Mouse (Mus musculus) spleen, adult 2 months (tissue): Measurements from ENCODE around the gene Cd3eap. TPM values are rescaled to one million over a fixed set of nuclear protein-coding genes. Genes with fewer than 3 reads are reported as not detected.
A peak's percentile ranks its signal among the peaks of the same experiment; 100 is the strongest.

ENCODE experiments used
- DNase-seq, 2 experiments: peaks; one replicate each; pipeline versions ENCODE4 v3.0.0 to v3.0.0-alpha.2; 2012 to 2021; ENCODE audit warnings: low spot score in 2 of 2, low read depth in 1 of 2
- H3K27ac ChIP-seq: fragments of 200-500 bp; 2 replicates; pipeline ENCODE4 v1.5.1; 2012; ENCODE audit warnings: low read length, inconsistent platforms; ENCODE audit not compliant: insufficient read depth
- H3K27me3 ChIP-seq: fragments of 200-500 bp; 2 replicates; pipeline ENCODE4 v1.6.1; 2012; ENCODE audit warnings: mild to moderate bottlenecking, moderate library complexity, low read length, inconsistent platforms; ENCODE audit not compliant: control insufficient read depth, insufficient read depth
- H3K36me3 ChIP-seq: fragments of 200-500 bp; 2 replicates; pipeline ENCODE4 v1.6.1; 2012; ENCODE audit warnings: mild to moderate bottlenecking, low read length, inconsistent platforms; ENCODE audit not compliant: control insufficient read depth, insufficient read depth
- H3K4me1 ChIP-seq: fragments of 200-500 bp; 2 replicates; pipeline ENCODE4 v1.6.1; 2011; ENCODE audit warnings: inconsistent platforms; ENCODE audit not compliant: control insufficient read depth, insufficient read depth, insufficient read length
- H3K4me3 ChIP-seq: fragments of 200-500 bp; 2 replicates; pipeline ENCODE4 v1.5.1; 2011; ENCODE audit warnings: mild to moderate bottlenecking, inconsistent platforms; ENCODE audit not compliant: insufficient read depth, insufficient read length; ENCODE audit errors: extremely low read depth
- CTCF ChIP-seq: fragments of 200-500 bp; IDR thresholded peaks from 2 replicates; pipeline ENCODE4 v1.5.1; 2011; ENCODE audit warnings: mild to moderate bottlenecking, inconsistent platforms; ENCODE audit not compliant: insufficient read depth, insufficient read length, insufficient replicate concordance; ENCODE audit errors: extremely low read depth
- POLR2A ChIP-seq: fragments of 200-500 bp; IDR thresholded peaks from 2 replicates; pipeline ENCODE4 v1.6.1; 2011; ENCODE audit warnings: low read depth, low read length, inconsistent platforms
- WGBS: fragments of 180-500 bp; shearing (Covaris S2); methylation state at CpG from one replicate; pipeline ENCODE4 v1.1.7; 2018; 5-methylcytosine and 5-hydroxymethylcytosine counted together
- polyA plus RNA-seq: library from polyadenylated mRNA; depleted of rRNA; stranded (reverse); fragments of >200 nt; gene quantifications from 2 replicates; pipeline ENCODE4 v1.2.3, GENCODE M21; 2012

The Cd3eap gene
- polyA plus RNA-seq, 1 experiment = 5.8 TPM

- DNase-seq = no peak
- no peak overlapping the region for H3K27ac ChIP-seq
- no peak overlapping the region for H3K4me3 ChIP-seq
- H3K4me1 ChIP-seq = peaks cover 23% of the 10 kb centered on the region; the same call in 1 of the 2 replicates
- H3K36me3 ChIP-seq = no peaks in the 10 kb centered on the region
- H3K27me3 ChIP-seq = peaks cover 2% of the 10 kb centered on the region; the same call in 1 of the 2 replicates
- TF ChIP-seq POLR2A (no peak), CTCF (no peak)
- WGBS = 2% methylated on average over 20 of the region's 20 CpGs
Observed at GRCm38 (mm10) chr7:19326359-19326758, 32.9 kb downstream of the Cd3eap start.

DNA sequence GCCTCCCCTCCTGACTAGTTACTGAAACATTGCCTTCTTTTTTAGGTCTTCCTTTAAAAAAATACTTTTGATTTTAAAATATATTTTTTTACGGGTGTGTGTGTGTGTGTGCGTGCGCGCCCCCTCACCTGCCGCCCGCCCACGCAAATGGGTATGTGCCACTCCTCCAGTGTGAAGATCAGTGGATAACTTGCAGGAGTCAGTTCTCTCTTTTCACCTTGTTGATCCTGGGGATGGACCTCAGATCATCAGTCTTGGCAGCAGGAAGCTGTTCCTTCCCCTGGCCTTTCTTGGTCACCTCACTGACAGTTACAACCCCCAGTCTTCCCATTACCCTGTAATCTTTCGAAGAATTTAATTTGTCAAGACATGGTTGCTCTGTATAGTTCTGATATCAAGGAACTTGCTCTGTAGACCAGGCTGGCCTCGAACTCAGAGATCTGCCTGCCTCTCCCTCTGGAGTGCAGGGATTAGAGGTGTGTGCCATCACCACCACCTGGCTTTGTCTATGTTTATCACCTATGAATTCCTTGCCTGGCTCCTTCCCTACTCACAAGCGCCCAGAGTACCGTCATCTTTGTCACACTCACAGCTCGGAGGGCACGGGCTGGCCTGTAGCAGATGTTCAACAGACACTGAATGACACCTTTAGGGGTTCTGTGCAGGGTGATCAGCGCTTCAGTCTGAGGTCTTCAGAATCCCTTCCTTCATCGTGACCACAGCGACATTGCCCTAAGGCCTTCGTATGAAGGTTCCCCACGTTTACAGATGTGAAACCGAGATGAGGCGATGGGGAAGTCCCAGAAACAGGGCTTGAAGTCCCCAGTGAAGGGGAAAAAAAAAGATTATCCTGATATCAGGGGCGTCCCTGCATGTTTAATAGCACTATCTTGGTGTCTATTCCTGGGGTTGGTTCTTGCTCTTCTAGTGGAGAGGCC lies 33.8 kb downstream of the Cd3eap start:
- H3K36me3 ChIP-seq = no peaks in the 10 kb centered on the region
- 45% methylated on average over 21 of the region's 21 CpGs for WGBS
- peaks cover 27% of the 10 kb centered on the region; the same call in 1 of the 2 replicates for H3K4me1 ChIP-seq
- H3K27ac ChIP-seq = no peak overlapping the region
- TF ChIP-seq CTCF (no peak), POLR2A (no peak)
- peaks cover 2% of the 10 kb centered on the region; the same call in 1 of the 2 replicates for H3K27me3 ChIP-seq
- peak; percentile 36 to 78 for DNase-seq
- no peak overlapping the region for H3K4me3 ChIP-seq

DNA sequence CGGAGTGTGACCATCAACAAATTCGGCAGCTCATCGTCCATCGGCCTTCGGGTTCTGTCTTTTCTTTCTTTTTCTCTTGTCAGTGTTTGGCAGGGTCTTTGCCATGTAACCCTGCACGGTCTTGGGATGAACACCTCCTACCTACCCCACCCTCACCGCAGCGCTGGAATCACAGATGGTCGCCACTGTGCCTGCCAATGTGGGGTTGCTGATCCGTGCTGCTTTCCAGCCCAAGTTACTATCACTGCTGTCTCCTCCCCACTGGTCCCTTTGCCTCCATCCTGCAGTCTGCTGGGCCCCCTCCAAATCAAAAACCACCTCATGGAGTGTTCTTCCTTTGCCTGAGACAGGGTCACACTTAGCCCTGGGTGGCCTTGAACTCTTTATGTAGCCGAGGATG lies 35.1 kb downstream of the Cd3eap start:
- DNase-seq = no peak
- WGBS = 90% methylated on average over 11 of the region's 11 CpGs
- no peak for TF ChIP-seq POLR2A
- no peak for TF ChIP-seq CTCF
- peaks cover 2% of the 10 kb centered on the region; the same call in 1 of the 2 replicates for H3K27me3 ChIP-seq
- no peak overlapping the region for H3K27ac ChIP-seq
- H3K4me1 ChIP-seq = peaks cover 38% of the 10 kb centered on the region; the same call in 1 of the 2 replicates
- H3K36me3 ChIP-seq = no peaks in the 10 kb centered on the region
- H3K4me3 ChIP-seq = no peak overlapping the region

DNA sequence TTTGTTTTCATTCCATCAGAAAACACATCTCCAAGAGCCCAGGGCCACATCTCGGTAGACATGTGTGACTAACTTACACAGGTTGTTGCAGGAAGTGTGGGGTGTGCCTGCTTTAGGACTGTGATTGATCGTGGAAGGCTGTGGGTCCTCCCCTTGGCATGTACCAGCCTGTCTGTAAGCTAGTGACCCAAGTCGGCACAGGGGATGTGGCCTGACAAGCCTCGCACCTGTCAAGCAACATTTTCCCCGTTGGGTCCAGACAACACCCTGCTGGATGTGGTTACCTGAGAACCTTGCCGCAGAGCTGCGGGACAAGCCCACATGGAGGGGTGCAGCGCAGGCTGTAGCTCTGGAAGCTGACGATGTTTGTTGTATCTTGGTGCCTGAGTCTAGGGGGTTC lies 36.8 kb downstream of the Cd3eap start:
- DNase-seq = no peak
- peaks cover 2% of the 10 kb centered on the region; the same call in 1 of the 2 replicates for H3K27me3 ChIP-seq
- H3K27ac ChIP-seq = no peak overlapping the region
- 60% methylated on average over 9 of the region's 9 CpGs for WGBS
- H3K4me3 ChIP-seq = no peak overlapping the region
- peaks cover 45% of the 10 kb centered on the region; the same call in 1 of the 2 replicates for H3K4me1 ChIP-seq
- H3K36me3 ChIP-seq = no peaks in the 10 kb centered on the region
- TF ChIP-seq POLR2A = no peak
- TF ChIP-seq CTCF = no peak

DNA sequence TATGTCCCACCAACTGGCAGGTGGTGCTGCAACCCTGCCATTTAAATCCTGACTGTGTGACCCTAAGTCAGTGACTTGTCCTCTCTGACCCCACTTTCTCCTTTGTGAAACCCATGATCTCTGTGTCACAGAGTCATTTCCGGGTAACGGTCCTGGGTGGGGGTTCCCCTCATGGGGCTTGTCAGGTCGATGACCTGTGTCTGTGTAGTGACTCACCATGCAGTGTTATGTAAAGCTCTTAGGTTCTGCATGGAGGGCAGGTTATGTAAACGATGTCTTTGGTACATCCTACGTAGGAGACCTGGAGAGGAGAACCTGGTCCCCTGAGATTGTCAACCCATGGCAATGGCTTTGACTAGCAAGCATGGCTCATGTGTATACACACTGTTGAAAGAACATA lies 37.8 kb downstream of the Cd3eap start:
- peak; percentile 51 to 91 for DNase-seq
- Histone ChIP-seq H3K27me3 (peaks cover 1% of the 10 kb centered on the region; the same call in 1 of the 2 replicates), H3K27ac (no peak overlapping the region), H3K4me3 (no peak overlapping the region), H3K4me1 (peaks cover 36% of the 10 kb centered on the region; the same call in 1 of the 2 replicates), H3K36me3 (no peaks in the 10 kb centered on the region)
- TF ChIP-seq POLR2A (no peak), CTCF (no peak)
- 10% methylated on average over 5 of the region's 5 CpGs for WGBS

GRCm38 (mm10) chr7:19320637-19321036 lies 38.6 kb downstream of the Cd3eap start:
- H3K4me1 ChIP-seq = peaks cover 28% of the 10 kb centered on the region; the same call in 1 of the 2 replicates
- 45% methylated on average over 7 of the region's 7 CpGs for WGBS
- no peaks in the 10 kb centered on the region for H3K36me3 ChIP-seq
- H3K27ac ChIP-seq = no peak overlapping the region
- TF ChIP-seq CTCF (no peak), POLR2A (no peak)
- no peak overlapping the region for H3K4me3 ChIP-seq
- DNase-seq = no peak
- H3K27me3 ChIP-seq = no peaks in the 10 kb centered on the region
